Mouse (Mus musculus) macrophage (primary cell): Measurements from ENCODE around the gene Kcna5. TPM values are rescaled to one million over a fixed set of nuclear protein-coding genes. Genes with fewer than 3 reads are reported as not detected.

Source experiments
- H3K27ac ChIP-seq: fragments of 350-480 bp; formaldehyde crosslinking; 2 replicates; pipeline ENCODE4 v1.9.0; 2021
- H3K36me3 ChIP-seq: fragments of 350-480 bp; formaldehyde crosslinking; 2 replicates; pipeline ENCODE4 v1.9.0; 2021; ENCODE audit errors: inconsistent target
- H3K4me3 ChIP-seq: fragments of 350-480 bp; formaldehyde crosslinking; 2 replicates; pipeline ENCODE4 v1.9.0; 2021; ENCODE audit errors: inconsistent target
- H3K79me2 ChIP-seq: fragments of 350-480 bp; formaldehyde crosslinking; 2 replicates; pipeline ENCODE4 v1.9.0; 2021; ENCODE audit errors: inconsistent target
- WGBS: methylation state at CpG from one replicate; pipeline ENCODE4 v1.1.7; 2026; ENCODE audit warnings: inconsistent platforms; ENCODE audit not compliant: missing documents; 5-methylcytosine and 5-hydroxymethylcytosine counted together
- polyA plus RNA-seq: library from polyadenylated mRNA; stranded (reverse); fragments of 250-400 nt; gene quantifications from 3 replicates; pipeline ENCODE4 v1.2.4, GENCODE M21; 2018; ENCODE audit warnings: inconsistent platforms

The Kcna5 gene
- polyA plus RNA-seq, 1 experiment from 2014 or later, result not detected

- 89% methylated on average over 6 of the region's 6 CpGs for WGBS
- H3K4me3 ChIP-seq, result no peak overlapping the region
- no peaks in the 10 kb centered on the region for H3K36me3 ChIP-seq
- H3K79me2 ChIP-seq, result no peaks in the 10 kb centered on the region
- H3K27ac ChIP-seq, result no peak overlapping the region
Measured at GRCm38 (mm10) chr6:126508671-126509070, 26.5 kb downstream of the Kcna5 start.

- Histone ChIP-seq H3K36me3 (no peaks in the 10 kb centered on the region), H3K79me2 (no peaks in the 10 kb centered on the region), H3K4me3 (no peak overlapping the region), H3K27ac (no peak overlapping the region)
- 84% methylated on average over 8 of the region's 8 CpGs for WGBS
Measured at GRCm38 (mm10) chr6:126503920-126504319, 31.3 kb downstream of the Kcna5 start.

- H3K4me3 ChIP-seq, result no peak overlapping the region
- no peak overlapping the region for H3K27ac ChIP-seq
- 78% methylated on average over 9 of the region's 9 CpGs for WGBS
- no peaks in the 10 kb centered on the region for H3K36me3 ChIP-seq
- no peaks in the 10 kb centered on the region for H3K79me2 ChIP-seq
Measured at GRCm38 (mm10) chr6:126502691-126503301, 32.4 kb downstream of the Kcna5 start.

GRCm38 (mm10) chr6:126500985-126501384 lies 34.2 kb downstream of the Kcna5 start:
- no peaks in the 10 kb centered on the region for H3K36me3 ChIP-seq
- no peak overlapping the region for H3K4me3 ChIP-seq
- no peak overlapping the region for H3K27ac ChIP-seq
- no peaks in the 10 kb centered on the region for H3K79me2 ChIP-seq
- 89% methylated on average over 6 of the region's 6 CpGs for WGBS

GRCm38 (mm10) chr6:126500088-126500487 lies 35.1 kb downstream of the Kcna5 start:
- H3K79me2 ChIP-seq, result no peaks in the 10 kb centered on the region
- no peak overlapping the region for H3K4me3 ChIP-seq
- H3K36me3 ChIP-seq, result no peaks in the 10 kb centered on the region
- 26% methylated on average over 8 of the region's 8 CpGs for WGBS
- H3K27ac ChIP-seq, result no peak overlapping the region

GRCm38 (mm10) chr6:126497878-126498277 lies 37.3 kb downstream of the Kcna5 start:
- H3K27ac ChIP-seq, result no peak overlapping the region
- no peaks in the 10 kb centered on the region for H3K79me2 ChIP-seq
- H3K4me3 ChIP-seq, result no peak overlapping the region
- WGBS, result 70% methylated on average over 5 of the region's 5 CpGs
- no peaks in the 10 kb centered on the region for H3K36me3 ChIP-seq

GRCm38 (mm10) chr6:126497173-126497839 lies 37.9 kb downstream of the Kcna5 start:
- no peaks in the 10 kb centered on the region for H3K36me3 ChIP-seq
- H3K4me3 ChIP-seq, result no peak overlapping the region
- H3K79me2 ChIP-seq, result no peaks in the 10 kb centered on the region
- H3K27ac ChIP-seq, result no peak overlapping the region
- WGBS, result 63% methylated on average over 6 of the region's 6 CpGs

- 39% methylated on average over 4 of the region's 4 CpGs for WGBS
- H3K4me3 ChIP-seq, result no peak overlapping the region
- no peaks in the 10 kb centered on the region for H3K36me3 ChIP-seq
- no peaks in the 10 kb centered on the region for H3K79me2 ChIP-seq
- no peak overlapping the region for H3K27ac ChIP-seq
Measured at GRCm38 (mm10) chr6:126487136-126487535, 48.1 kb downstream of the Kcna5 start.

- Histone ChIP-seq H3K36me3 (no peaks in the 10 kb centered on the region), H3K27ac (no peak overlapping the region), H3K79me2 (no peaks in the 10 kb centered on the region), H3K4me3 (no peak overlapping the region)
- WGBS, result 48% methylated on average over 4 of the region's 4 CpGs
Measured at GRCm38 (mm10) chr6:126484887-126485286, 50.3 kb downstream of the Kcna5 start.

- H3K27ac ChIP-seq, result no peak overlapping the region
- no peak overlapping the region for H3K4me3 ChIP-seq
- H3K79me2 ChIP-seq, result no peaks in the 10 kb centered on the region
- WGBS, result 80% methylated on average over 11 of the region's 11 CpGs
- no peaks in the 10 kb centered on the region for H3K36me3 ChIP-seq
Measured at GRCm38 (mm10) chr6:126483264-126483867, 51.8 kb downstream of the Kcna5 start.

Other genes with a start within 250 kb of the Kcna5 start
- gene Kcna1, start 111.0 kb upstream of the Kcna5 start, polyA plus RNA-seq, result not detected in 3 replicates
- not detected in 3 replicates for gene Kcna6, start 205.3 kb upstream of the Kcna5 start, polyA plus RNA-seq